Mouse (Mus musculus): Measurements from ENCODE around the gene Slc27a1.

DNA sequence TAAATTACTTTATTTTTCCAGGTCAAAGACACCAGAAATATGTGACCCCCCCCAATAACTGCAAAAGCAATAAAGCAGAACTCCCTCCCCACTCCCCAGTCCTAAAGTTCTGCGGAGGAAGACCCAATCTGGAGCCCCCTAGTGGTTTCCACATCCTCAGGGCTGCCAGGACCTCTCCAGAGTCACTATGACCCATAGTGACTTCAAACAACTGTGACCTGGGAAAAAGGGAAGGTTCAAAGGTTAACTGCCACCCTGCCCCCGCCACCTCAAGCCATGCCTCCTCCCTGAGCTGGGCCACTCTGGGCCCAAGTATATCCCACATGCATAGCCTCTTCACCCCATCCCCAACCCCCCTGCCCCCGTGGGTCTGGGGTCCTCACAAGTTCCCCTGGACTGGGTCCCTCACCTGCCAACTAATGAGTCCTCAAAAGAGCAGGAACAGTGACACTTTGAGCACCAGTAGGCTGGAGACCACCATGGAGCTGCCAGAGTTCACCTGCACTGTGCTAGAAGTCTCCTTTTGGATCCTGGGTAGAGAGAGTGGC is 34.3 kb upstream of the Slc27a1 start:
- no peak for TF ChIP-seq CTCF (IDR thresholded peaks at IDR 0.05; ENCODE audit: low read depth, low read length)
- no peak for TF ChIP-seq POLR2A (IDR thresholded peaks at IDR 0.05; ENCODE audit: borderline replicate concordance, low read depth, low read length)

Measured in bone marrow macrophage, adult 2 months (primary cell).